Mouse (Mus musculus) liver, embryonic 14.5 days (tissue): Measurements from ENCODE around the gene Kif26b.

Experiments used
- CTCF ChIP-seq: IDR thresholded peaks from 2 replicates; pipeline ENCODE4 v1.5.1; 2016; ENCODE audit warnings: antibody characterized with exemption, low read depth, control low read depth
- EP300 ChIP-seq: IDR thresholded peaks from 2 replicates; pipeline ENCODE4 v1.6.1; 2016; ENCODE audit warnings: antibody characterized with exemption, low read depth

DNA sequence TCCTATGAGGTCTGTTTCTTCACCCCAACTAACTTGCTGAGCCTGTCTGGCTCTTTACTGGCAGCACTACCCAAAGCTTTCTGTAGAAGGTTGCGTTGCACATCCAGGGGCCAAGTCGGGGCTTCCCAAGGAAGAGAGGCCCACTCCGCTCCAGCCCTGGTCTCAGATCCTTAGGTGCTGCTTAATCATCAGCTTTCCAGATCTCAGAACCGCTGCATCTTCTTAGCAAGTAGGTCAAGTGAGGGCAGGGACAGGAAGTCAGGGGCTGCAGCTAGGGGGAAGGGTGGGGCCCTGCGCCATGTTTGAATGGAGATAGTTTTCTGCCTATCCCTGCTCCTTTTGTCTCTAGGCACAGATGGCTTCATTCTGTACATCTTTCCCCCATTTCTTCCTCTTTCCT lies 263.8 kb downstream of the Kif26b start:
- TF ChIP-seq EP300, result no peak
- TF ChIP-seq CTCF, result no peak
